Mouse (Mus musculus): ENCODE data around the gene Bhlhb9.
"Not testable (repeated sequence)": the region's sequence is repeated elsewhere in the genome, so short reads cannot be mapped to it uniquely, and the experiment has no call there.

The Bhlhb9 gene

DNA sequence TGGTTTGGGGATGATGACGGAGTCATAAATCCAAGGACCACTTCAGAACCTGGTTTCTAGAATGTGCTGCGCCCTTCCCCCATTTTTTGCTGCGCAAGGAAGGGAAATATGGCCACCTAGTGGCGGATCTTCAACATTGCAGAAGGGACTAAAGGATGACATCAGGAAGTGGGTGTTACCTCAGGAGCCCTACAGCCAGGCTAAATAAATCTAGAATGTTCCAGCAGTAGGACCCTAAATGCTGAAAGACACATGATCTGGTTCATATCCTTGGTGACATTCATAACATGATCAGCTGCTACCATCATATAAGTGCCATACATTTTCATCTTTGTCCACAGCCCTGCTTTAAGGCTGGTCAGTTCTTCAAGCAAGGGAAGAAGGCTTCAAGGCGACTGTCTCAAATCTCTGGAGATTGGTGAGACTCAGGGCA is at the start of gene Bhlhb9:
Gene Bhlhb9 (plus strand): TSS at position 383 of the 433 bp plus-strand sequence.
- peak; percentile 79 for DNase-seq

GRCm38 (mm10) chrX:135752832-135753231 is 44.6 kb upstream of the Bhlhb9 start:
- DNase-seq, result peak; percentile 42

DNA sequence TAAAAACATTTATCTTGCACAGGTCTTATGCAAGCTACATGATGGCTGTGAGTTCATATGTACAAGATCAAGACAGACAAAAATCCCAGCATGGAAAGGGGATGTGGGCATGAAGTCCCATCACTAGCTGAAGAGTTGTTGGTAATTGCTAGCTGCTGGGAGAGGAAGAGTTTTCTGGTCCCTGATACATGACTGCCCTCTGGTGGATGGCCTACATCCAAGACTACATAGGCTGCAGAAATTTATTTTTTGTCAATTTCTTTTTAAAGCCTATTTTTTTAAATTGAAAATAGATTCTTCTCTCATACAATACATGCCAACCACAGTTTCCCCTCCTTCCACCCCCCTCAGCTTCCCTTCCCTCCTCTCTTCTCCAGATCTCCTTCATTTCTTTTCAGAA is 35.7 kb upstream of the Bhlhb9 start:
- no peak for DNase-seq

GRCm38 (mm10) chrX:135768043-135768548 is 29.3 kb upstream of the Bhlhb9 start:
- no peak for DNase-seq

GRCm38 (mm10) chrX:135768565-135768964 is 28.8 kb upstream of the Bhlhb9 start:
- no peak for DNase-seq

DNA sequence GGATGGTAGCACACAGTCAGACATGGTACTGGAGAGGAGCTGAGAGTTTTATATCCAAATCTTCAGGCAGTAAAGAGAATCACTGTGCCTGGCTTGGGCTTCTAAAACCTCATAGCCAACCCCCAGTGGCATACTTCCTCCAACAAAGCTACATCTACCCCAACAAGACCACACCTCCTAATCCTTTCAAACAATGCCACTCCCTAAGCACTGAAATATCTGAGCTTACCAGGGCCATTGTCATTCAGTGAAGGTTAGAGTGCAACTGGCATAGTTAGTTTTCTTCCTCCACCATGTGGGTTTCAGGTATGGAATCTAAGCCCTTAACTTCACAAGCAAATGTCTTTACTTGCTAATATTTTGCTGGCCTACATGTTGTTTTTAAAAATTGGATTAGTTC is 5.9 kb upstream of the Bhlhb9 start:
- no peak for DNase-seq

DNA sequence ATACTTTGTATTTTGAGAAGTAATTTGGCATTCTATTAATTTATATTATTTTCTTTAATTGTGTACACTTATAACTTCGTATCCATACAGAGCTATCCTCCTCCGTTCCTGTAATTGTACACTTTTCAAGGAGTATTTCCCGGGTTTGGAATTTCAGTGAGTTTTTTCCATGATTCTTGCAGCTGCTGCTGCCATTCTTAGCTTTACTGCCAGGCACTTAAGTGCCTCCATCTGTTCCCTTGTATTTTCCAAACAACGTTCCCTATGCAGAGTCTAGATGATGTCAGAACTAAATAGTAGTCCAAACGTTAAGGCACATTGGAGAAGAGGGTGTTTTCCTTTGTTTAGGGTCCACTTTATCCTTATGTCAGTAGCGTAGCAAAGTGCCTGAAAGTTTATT is 5.1 kb upstream of the Bhlhb9 start:
- DNase-seq, result no peak

- DNase-seq, result peak; percentile 73
These were observed 1.6 kb upstream of the Bhlhb9 start for GRCm38 (mm10) chrX:135795591-135796304.

- peak; percentile 60 for DNase-seq
These were observed 836 bp upstream of the Bhlhb9 start for GRCm38 (mm10) chrX:135796305-135797211.

DNA sequence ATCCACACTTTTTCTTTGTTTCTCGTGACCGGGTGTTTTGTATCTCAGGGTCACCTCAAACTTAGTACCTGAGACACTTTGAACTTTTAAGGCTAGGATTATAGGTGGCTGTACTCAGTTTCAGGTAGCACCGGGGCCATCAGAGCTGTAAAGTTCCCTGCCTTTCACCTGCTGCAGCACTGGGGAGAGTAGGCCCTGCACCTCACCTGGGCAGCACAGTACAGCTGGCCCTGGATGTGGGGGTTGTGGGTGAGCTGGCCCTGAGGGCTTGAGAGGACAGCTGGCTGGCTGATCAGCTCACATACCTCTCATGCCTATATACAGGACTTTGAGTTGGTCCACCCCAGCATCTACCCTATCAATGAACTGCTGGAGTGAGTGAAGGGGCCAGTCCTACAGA is 6.8 kb downstream of the Bhlhb9 start:
- DNase-seq, result no peak

- peak; percentile 41 for DNase-seq
These were observed 8.4 kb downstream of the Bhlhb9 start for GRCm38 (mm10) chrX:135805780-135806179.

- not testable (repeated sequence) for DNase-seq
These were observed 38.5 kb downstream of the Bhlhb9 start for GRCm38 (mm10) chrX:135835896-135836295.

GRCm38 (mm10) chrX:135837896-135838295 is 40.5 kb downstream of the Bhlhb9 start:
- DNase-seq, result peak; percentile 18

DNA sequence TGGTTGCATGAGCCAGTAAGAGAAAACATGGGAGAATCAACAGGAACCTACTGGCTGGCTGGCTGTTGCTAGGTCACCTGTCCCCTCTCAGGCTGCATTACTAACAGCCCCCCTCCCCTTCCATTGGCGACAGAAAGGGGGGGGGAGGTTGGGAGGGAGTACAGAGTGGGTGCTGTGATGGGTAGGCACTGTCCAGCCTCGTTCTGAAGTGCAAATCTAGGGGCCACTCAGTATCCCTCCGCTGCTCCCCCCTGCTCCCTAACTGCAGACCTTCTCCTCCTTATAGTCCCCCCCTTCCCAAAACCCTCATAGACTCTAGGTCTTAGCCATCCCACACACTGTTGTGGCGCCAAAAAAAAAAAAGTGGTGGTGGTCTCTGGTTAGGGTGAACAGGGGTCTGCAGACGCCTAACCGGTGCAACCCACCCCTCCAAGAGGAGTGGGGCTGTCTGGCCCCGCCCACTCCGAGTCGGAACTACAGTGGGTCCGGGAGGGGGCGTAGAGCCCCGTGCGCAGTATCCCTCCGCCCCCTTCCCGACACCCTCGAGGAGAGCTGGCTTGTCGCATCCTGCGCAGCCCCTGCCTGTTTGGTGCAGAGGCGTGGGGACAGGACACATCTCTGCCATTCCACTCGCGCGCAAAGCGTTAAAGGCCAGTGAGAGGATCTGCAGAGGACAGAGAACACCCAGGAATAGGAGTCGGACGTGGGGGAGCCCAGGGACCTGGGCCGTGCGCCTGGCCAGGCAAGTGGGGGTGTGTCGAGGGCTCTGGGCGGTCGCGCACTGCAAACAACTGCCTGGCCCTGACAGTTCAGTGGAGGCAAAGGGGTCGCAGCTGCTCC is 41.3 kb downstream of the Bhlhb9 start, which contains the start of gene Gprasp2:
Gene Gprasp2 (plus strand): TSS at position 514 of the 840 bp plus-strand sequence.
- peak; percentile 79 for DNase-seq

DNA sequence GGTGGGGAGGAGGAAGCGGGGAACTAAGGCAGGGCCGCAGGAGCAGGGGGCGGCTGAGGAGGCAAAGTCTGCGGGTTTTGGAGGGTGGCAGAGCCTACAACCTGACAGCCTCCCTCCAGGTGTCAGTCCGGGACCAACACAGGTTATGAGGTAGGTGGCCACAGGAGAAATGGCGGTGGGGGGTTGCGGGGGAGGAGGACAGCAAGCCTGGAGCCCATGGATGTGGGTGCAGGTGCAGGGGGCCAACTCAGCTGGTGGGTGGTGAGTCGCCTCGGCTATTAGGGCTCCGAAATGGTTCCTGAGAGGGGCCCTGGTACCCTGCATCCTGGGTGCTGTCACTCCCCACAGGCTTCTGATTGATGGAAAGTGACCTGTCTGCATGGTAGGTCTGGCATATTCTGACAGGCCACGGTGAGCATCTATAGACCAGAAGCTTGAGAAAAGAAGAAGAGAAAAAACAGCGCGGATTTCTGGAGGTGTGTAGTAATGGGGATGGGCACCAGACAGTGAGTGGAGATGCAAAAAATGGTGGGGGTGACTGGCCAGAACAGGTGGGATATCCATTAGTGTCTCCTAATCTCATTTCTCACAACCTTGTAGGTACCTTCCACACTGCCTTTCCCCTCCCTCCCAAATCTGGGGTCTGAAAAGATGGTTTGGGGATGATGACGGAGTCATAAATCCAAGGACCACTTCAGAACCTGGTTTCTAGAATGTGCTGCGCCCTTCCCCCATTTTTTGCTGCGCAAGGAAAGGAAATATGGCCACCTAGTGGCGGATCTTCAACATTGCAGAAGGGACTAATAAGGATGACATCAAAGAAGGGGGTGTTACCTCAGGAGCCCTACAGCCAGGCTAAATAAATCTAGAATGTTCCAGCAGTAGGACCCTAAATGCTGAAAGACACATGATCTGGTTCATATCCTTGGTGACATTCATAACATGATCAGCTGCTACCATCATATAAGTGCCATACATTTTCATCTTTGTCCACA is 42.3 kb downstream of the Bhlhb9 start:
- DNase-seq, result peak; percentile 72

DNA sequence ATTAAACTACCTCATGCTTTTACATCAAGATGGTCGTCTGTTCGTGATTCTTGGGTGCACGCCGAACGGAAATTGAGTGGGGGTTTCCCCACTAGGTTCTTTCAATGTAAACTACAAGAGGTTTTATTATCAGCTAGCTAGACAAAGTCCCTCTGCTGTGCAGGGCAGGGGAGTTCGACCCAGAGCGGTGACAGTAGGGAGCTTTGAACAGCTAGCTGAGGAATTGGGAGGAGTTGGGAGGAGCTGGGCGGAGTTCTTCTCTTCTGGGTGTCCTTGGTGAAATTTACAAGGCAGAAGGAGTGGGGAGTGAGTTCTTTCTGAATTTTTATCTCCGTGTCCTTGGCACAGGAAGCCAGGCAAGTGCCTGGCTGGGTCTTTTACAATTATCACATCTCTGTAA is 69.4 kb downstream of the Bhlhb9 start:
- DNase-seq, result not testable (repeated sequence)

- no peak for DNase-seq
These were observed 79.3 kb downstream of the Bhlhb9 start for GRCm38 (mm10) chrX:135876679-135877078.

GRCm38 (mm10) chrX:135879626-135880025 is 82.2 kb downstream of the Bhlhb9 start:
- DNase-seq, result no peak

DNA sequence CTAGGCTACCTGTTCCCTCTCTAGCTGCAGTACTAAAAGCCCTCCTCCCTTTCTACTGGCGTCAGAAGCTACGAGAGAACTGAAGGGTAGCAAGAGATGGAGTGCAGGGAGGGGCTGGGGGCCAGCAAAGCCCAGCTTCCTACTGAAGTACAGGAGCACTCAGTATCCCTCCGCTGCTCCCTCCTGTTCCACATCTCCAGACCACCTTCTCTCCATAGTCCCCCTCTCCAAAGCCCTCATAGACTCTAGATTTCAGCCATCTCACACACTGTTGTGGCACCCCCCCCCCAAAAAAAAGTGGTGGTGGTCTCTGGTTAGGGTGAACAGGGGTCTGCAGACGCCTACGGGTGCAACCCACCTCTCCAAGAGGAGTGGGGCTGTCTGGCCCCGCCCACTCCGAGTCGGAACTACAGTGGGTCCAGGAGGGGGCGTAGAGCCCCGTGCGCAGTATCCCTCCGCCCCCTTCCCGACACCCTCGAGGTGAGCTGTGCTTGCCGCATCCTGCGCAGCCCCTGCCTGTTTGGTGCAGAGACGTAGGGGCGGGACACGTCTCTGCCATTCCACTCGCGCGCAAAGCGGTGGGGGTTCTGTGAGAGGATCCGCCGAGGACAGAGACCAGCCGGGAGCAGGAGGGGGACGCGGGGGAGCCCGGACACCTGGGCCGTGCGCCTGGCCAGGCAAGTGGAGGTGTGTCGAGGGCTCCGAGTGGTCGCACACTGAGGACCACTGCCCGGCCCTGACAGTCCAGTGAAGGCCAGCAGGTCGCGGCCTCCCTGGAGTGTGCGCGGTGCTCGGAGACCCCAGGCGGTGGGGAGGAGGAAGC is 88.2 kb downstream of the Bhlhb9 start:
- peak; percentile 87 for DNase-seq

GRCm38 (mm10) chrX:135886234-135886585 is 88.8 kb downstream of the Bhlhb9 start:
- peak; percentile 56 for DNase-seq

Data from cerebellum, adult 9-11 months (tissue).